In genomic region chr8:38723254-38723653, GRCm38 (mm10) we compare ENCODE assay signal across 30 mouse cellular contexts.
"Had no signal": no experiment of that assay in that cellular context is flagged by ENCODE, and none has a peak within 500 bp of the region (broad histone marks: within the 10 kb centered on the region; RNA-seq: fewer than 3 reads in every experiment).

No protein-coding gene starts in this region.

- H3K9ac ChIP-seq: limb, embryonic 12.5 days; limb, embryonic 13.5 days; limb, embryonic 15.5 days; liver, embryonic 13.5 days; liver, embryonic 14.5 days; liver, embryonic 15.5 days; lung, embryonic 14.5 days; lung, embryonic 15.5 days; midbrain, embryonic 12.5 days; midbrain, embryonic 13.5 days; midbrain, embryonic 15.5 days; neural tube, embryonic 12.5 days had no signal

- H3K27me3 ChIP-seq: limb, embryonic 12.5 days; limb, embryonic 13.5 days; limb, embryonic 15.5 days; liver, embryonic 13.5 days; liver, embryonic 15.5 days; lung, embryonic 15.5 days; megakaryocyte, embryonic 14.5 days; midbrain, embryonic 12.5 days; midbrain, embryonic 13.5 days; midbrain, embryonic 15.5 days; neural tube, embryonic 12.5 days had no signal

- H3K4me3 ChIP-seq: left cerebral cortex, adult 2 months; limb, embryonic 10.5 days; limb, embryonic 12.5 days; limb, embryonic 13.5 days; limb, embryonic 15.5 days; liver, embryonic 13.5 days; liver, embryonic 15.5 days; lung, embryonic 15.5 days; megakaryocyte, embryonic 14.5 days; midbrain, embryonic 10.5 days; midbrain, embryonic 12.5 days; midbrain, embryonic 13.5 days; midbrain, embryonic 15.5 days; myocyte; neural tube, embryonic 12.5 days had no signal

- H3K9me3 ChIP-seq: limb, embryonic 10.5 days; limb, embryonic 12.5 days; limb, embryonic 13.5 days; limb, embryonic 15.5 days; liver, embryonic 13.5 days; liver, embryonic 15.5 days; lung, embryonic 15.5 days; midbrain, embryonic 10.5 days; midbrain, embryonic 12.5 days; midbrain, embryonic 13.5 days; midbrain, embryonic 15.5 days; neural tube, embryonic 12.5 days had no signal

- H3K4me2 ChIP-seq: limb, embryonic 12.5 days; limb, embryonic 13.5 days; limb, embryonic 15.5 days; liver, embryonic 13.5 days; liver, embryonic 15.5 days; lung, embryonic 14.5 days; lung, embryonic 15.5 days; midbrain, embryonic 11.5 days; midbrain, embryonic 12.5 days; midbrain, embryonic 13.5 days; midbrain, embryonic 15.5 days; neural tube, embryonic 12.5 days had no signal

- H3K4me1 ChIP-seq: limb, embryonic 10.5 days; limb, embryonic 12.5 days; limb, embryonic 13.5 days; limb, embryonic 15.5 days; liver, embryonic 13.5 days; liver, embryonic 15.5 days; lung, embryonic 15.5 days; megakaryocyte, embryonic 14.5 days; midbrain, embryonic 10.5 days; midbrain, embryonic 12.5 days; midbrain, embryonic 13.5 days; midbrain, embryonic 15.5 days; neural tube, embryonic 12.5 days had no signal

- DNase-seq: layer of hippocampus, postnatal 36 days; left cerebral cortex, postnatal 4 days; liver, embryonic 13.5 days; lung, adult 18-20 months; lung, adult 2 months; lung, embryonic 14.5 days; lung, postnatal 10 days; lung, postnatal 14 days; lung, postnatal 36 days; lung, postnatal 4 days; midbrain, embryonic 14.5 days had no signal

- H3K27ac ChIP-seq: left cerebral cortex, adult 2 months; limb, embryonic 10.5 days; limb, embryonic 12.5 days; limb, embryonic 13.5 days; limb, embryonic 15.5 days; liver, embryonic 13.5 days; liver, embryonic 14.5 days; lung, embryonic 15.5 days; macrophage; midbrain, embryonic 10.5 days; midbrain, embryonic 12.5 days; midbrain, embryonic 13.5 days; midbrain, embryonic 15.5 days; neural tube, embryonic 12.5 days had no signal

- H3K36me3 ChIP-seq: limb, embryonic 10.5 days; limb, embryonic 12.5 days; limb, embryonic 13.5 days; limb, embryonic 15.5 days; liver, embryonic 13.5 days; liver, embryonic 15.5 days; lung, embryonic 15.5 days; midbrain, embryonic 10.5 days; midbrain, embryonic 12.5 days; midbrain, embryonic 13.5 days; midbrain, embryonic 15.5 days; neural tube, embryonic 12.5 days had no signal

- ATAC-seq: lung, postnatal 0 days; midbrain, embryonic 13.5 days; midbrain, embryonic 15.5 days; midbrain, embryonic 16.5 days had no signal
